Mouse (Mus musculus) left cerebral cortex, adult 18-20 months (tissue): ENCODE measurements around the gene Susd3. TPM values are rescaled to one million over a fixed set of nuclear protein-coding genes. Genes with fewer than 3 reads are reported as not detected.
A peak's percentile ranks its signal among the peaks of the same experiment; 100 is the strongest.

Experiments
- DNase-seq, 2 experiments: peaks; one replicate each; pipeline ENCODE4 v3.0.0; 2021 to 2022; ENCODE audit warnings: low spot score in 2 of 2, mixed read lengths in 1 of 2
- total RNA-seq, 2 experiments: library from RNA; stranded (reverse); gene quantifications; 2 replicates each; pipeline ENCODE4 v1.2.3; 2021

The Susd3 gene
- total RNA-seq, 2 experiments from 2014 or later = 2.4 to 2.6 TPM

- no peak for DNase-seq
Observed at GRCm38 (mm10) chr13:49188219-49188965, 60.1 kb downstream of the Susd3 start.

- peak; percentile 64 to 79 for DNase-seq
Observed at GRCm38 (mm10) chr13:49187288-49188218, 61.0 kb downstream of the Susd3 start, which contains the start of gene Ninj1. Ninj1 (plus strand) TSS chr13:49187485.

- DNase-seq = no peak
Observed at GRCm38 (mm10) chr13:49186798-49187287, 61.7 kb downstream of the Susd3 start.

DNA sequence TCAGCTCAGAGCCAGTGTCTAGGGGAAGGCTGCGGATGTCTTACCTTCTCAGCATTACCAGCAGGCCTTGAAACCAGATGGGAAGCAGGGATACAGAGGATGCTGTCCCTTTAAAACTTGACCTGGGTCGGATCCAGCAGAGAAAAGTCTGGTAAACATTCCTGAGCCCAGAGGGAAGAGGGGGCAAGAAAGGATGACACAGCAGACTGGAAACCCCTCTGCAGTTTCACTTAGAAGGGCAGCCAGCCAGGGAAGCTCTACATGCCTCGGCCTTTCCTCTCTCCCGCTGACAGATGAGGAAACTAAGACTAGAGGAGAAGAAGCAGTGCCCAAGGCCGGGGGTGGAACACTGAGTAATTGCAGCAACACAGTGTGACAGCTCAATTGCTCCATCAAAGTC is 64.9 kb downstream of the Susd3 start:
- no peak for DNase-seq

DNA sequence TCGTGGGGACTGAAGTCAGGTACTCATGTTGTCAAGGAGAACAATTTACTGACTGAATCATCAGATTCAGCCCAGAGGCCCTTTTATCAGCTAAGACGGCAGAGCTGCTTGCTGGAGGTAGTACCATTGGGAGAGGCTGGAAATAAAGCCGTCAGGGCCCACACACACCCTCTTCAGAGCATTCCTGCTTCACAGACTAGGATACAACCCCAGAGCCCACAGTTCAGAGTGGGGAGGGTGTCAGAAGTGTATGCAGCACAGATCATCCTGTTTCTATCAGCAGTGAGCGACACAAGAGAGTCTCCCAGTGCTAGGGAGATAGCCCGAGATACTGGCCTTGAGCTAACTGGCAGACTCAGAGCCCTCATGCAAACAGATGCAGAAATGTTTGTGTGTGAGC is 65.3 kb downstream of the Susd3 start:
- no peak for DNase-seq

DNA sequence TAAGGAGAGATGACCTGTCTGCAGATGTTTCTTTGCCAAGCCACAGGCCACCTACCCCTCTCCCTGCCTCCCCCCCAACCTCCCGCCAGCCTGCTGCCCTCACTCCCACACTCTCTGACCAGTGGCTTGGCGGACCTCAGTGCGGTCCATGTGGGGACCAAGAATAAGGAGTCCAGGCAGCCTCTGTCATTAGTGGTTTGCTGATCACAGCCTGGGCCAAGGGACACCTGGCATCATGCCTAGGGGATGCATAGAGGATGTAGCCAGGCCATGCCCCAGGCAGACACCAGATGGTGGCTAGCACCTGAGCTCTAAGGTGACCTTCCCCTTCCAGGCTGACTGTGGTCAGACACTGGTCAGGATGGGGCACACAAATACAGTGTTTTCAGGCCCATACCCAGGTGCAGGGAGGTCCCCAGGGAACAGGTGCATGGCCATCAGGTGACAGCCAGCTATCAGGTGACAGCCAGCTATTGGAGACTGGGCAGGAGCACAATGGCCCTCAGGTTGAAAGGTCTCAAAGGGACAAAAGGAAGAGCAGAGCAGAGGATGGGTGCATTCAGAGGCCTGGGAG is 67.0 kb downstream of the Susd3 start:
- DNase-seq = no peak

DNA sequence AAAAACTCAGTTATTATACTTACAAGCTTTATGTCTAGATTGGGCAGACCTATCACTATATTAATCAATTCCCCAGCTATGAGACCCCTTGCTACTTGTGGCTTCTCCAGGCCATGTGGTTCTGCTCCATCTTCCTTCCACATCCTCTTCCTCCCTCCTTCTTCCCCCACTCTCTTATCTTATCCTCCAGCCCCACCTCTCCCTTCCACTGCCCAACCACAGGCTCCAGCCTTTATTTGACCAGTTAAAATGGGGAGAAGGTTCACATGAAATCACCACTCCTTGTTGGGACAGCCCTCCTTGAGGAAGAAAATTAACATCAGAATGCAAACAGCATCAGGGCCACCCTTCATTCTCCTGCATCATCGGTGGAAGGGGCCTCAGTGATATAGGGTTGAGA is 67.8 kb downstream of the Susd3 start:
- no peak for DNase-seq

Other genes starting within 250 kb of the Susd3 start
- gene Wnk2, start 100.7 kb downstream of the Susd3 start, total RNA-seq = 100 to 1,000 TPM; 117 to 130 TPM
- 10 to 100 TPM; 19.1 to 20.7 TPM for gene Ninj1, start 61.2 kb downstream of the Susd3 start, total RNA-seq
- 1 to 10 TPM; 8.0 to 8.8 TPM for gene Card19, start 32.7 kb downstream of the Susd3 start, total RNA-seq
- gene Fgd3, start 71.6 kb upstream of the Susd3 start, total RNA-seq = 1 to 10 TPM; 5.0 to 5.9 TPM
- 10 to 100 TPM; 46.4 to 48.6 TPM for gene Bicd2, start 92.9 kb upstream of the Susd3 start, total RNA-seq
- 10 to 100 TPM; 14.5 to 18.4 TPM for gene Ippk, start 172.5 kb upstream of the Susd3 start, total RNA-seq
- gene Tes3-ps, start 244.6 kb upstream of the Susd3 start, total RNA-seq = 1 to 10 TPM; 1.5 to 2.3 TPM